Mouse (Mus musculus): ENCODE measurements around the gene Zbtb42.

The Zbtb42 gene

GRCm38 (mm10) chr12:112660576-112661326 lies 17.9 kb upstream of the Zbtb42 start:
- intact Hi-C loops (cut with DNase I), result no loop called here

DNA sequence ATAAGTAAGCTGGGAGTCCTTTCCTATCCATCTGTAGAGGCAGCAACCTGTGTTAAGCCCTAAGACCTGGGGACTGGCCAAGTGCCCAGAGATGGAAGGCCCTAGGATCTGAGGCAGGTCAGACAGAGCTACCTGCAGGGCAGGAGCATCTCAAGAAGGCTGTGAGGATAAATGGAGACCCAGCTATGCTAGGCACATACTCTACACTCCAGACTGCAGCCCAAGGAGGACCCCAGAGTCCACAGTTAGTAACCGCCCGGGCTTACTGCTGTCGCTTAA lies 17.4 kb upstream of the Zbtb42 start:
- intact Hi-C loops (cut with DNase I), result no loop called here

DNA sequence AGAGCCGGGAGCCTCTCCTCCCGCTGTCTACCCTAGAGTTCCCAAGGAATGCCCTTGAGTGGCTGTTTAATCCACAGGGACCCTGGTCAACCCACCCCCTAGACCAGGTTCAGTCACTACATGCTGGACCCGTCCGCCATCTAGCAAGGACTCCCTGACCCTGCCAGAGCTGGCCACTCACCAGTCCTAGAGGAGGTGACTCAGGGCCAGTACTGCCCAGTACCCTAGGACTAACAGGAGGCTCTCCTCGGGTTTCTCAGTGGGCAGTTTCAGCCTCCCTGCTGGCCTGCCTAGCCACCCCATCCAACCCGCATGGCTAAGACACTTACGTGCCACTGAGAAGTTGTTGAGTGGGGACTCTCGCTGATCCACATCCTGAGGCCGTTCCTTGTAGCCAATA lies 16.8 kb upstream of the Zbtb42 start:
- intact Hi-C loops (cut with DNase I), result no loop called here

GRCm38 (mm10) chr12:112663303-112663702 lies 15.3 kb upstream of the Zbtb42 start:
- intact Hi-C loops (cut with DNase I), result no loop called here

DNA sequence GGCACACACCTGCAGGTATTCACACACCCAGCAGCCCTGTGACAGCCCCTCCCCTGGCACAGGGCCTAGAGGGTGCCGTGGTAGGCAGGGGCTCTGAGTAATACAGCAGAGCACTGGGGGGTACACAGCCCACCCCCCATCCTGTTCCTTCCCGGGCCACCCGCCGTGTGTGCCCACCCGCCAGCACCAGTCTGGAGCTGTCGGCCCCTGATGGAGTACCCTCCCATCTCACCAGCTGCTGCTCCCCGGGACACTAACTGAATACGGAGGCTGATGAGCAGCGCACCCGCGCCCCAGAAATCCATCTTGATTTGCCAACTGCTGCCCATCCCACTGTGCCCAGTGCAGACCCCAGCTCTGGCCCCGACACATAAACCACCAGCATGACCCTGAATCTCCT lies 14.9 kb upstream of the Zbtb42 start:
- intact Hi-C loops (cut with DNase I), result no loop called here

- intact Hi-C loops (cut with DNase I), result no loop called here
Observed at GRCm38 (mm10) chr12:112664124-112664523, 14.5 kb upstream of the Zbtb42 start.

- intact Hi-C loops (cut with DNase I), result no loop called here
Observed at GRCm38 (mm10) chr12:112664656-112665055, 14.0 kb upstream of the Zbtb42 start.

- intact Hi-C loops (cut with DNase I), result no loop called here
Observed at GRCm38 (mm10) chr12:112665445-112665844, 13.2 kb upstream of the Zbtb42 start.

GRCm38 (mm10) chr12:112665881-112666544 lies 12.6 kb upstream of the Zbtb42 start:
- intact Hi-C loops (cut with DNase I), result no loop called here

GRCm38 (mm10) chr12:112667619-112668297 lies 10.9 kb upstream of the Zbtb42 start:
- intact Hi-C loops (cut with DNase I), result no loop called here

GRCm38 (mm10) chr12:112670718-112671393 lies 7.8 kb upstream of the Zbtb42 start:
- intact Hi-C loops (cut with DNase I), result no loop called here

GRCm38 (mm10) chr12:112671891-112672290 lies 6.7 kb upstream of the Zbtb42 start:
- intact Hi-C loops (cut with DNase I), result no loop called here

DNA sequence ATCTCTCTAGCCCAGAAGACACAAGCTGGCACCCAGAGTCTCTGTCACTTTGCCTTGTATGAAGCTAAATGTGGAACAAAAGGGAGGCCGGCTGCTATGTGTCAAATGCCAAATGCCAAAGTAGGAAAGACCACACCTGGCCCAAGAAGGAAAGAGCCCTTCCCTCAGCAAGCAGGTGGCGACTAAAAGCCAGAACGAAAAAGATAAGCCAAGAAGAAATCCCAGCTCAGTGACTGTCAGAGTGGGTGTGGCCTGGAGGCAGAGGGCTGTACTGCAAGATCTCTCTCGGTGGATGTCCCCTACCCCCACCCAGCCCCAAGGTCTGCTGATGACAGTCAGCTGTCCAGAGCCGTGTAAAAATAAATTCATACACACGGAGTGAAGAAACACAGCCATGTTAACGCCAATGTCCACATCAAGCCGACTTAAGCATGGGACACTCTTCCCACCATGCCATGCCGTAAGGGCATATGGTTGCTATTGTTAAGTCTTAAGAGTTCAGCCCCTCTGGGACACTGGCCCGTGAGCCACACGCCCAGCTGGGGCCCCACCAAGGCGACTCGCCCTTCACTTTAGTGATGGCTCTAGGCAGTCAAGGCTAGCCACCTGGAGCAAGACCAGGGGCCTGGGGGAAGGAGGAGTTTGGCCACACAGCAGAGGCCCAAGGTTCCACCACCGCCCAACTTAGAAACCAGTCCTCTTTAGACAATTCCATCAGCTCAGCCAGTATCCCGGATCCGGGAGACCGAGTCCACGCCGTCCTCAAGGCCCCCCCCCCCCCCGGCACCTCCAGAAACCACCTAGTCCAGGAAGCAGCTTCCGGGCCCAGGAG lies 5.7 kb upstream of the Zbtb42 start:
- intact Hi-C loops (cut with DNase I), result no loop called here

GRCm38 (mm10) chr12:112673576-112674091 lies 5.0 kb upstream of the Zbtb42 start:
- intact Hi-C loops (cut with DNase I), result no loop called here

DNA sequence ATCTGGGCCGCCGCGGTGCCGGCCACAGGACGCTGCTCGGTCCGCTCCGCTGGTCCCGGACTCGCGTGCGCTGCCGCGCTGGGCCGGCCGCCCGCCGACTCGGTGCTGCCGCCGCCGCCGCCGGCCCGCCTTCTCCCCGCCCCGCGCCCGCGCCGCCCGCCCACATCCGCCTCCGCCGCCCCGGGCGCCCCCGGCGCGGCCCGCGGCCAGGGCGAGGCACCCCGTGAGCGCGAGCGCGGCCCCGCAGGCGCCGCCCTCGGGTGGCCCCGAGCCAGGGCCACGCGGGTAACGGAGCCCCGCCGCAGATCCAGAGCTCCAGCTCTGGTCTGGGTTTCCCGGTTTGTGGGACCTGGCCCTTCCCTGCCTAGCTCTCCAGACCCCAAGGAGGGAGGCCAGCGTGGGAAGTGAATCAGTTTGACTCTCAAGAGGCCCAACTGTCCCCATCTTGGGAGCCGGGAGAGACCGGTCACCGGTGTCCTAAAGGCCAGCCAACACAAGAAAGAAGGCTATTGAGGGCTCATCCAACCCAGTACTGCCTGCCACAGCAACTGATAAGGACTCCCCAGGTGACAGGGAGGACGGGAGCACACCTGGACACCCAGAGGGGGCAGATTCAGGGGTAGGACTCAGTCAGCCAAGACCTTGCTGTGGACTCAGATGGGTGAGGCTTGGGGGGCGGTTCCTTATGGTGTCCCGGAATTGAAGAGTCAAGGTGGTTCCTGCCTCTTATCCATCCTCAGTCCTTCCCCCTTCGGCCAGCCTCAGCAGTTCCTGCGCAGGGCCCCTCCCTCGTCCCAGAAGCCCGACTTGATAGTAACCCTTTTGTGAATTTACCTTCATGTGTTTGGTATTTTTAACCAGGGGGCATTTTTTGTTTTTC lies 4.3 kb upstream of the Zbtb42 start, which contains the start of gene Akt1:
Akt1 (minus strand) TSS at position 753 of the 880 bp plus-strand sequence.
- intact Hi-C loops (cut with DNase I), result no loop called here

- intact Hi-C loops (cut with DNase I), result no loop called here
Observed at GRCm38 (mm10) chr12:112675245-112676035, 3.2 kb upstream of the Zbtb42 start.

DNA sequence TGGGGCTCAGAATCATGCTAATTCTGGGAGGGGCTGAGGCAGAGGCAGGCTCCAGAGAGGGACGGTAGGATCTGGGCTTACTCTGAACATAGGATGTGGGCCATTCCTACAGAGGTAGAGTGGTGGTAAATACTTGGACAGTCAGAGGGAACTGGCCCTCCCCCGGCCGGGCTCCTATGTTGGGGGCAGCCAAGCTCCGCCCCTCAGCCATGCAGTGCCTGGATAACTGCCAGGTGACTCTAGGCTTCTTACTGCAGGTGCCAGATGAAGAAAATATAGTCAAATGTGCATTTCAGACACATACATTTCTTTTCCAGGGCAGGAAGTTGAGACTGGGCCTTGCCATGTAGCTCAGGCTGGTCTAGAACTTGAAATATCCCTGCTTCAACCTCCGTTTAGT lies 1.6 kb upstream of the Zbtb42 start:
- intact Hi-C loops (cut with DNase I), result no loop called here

DNA sequence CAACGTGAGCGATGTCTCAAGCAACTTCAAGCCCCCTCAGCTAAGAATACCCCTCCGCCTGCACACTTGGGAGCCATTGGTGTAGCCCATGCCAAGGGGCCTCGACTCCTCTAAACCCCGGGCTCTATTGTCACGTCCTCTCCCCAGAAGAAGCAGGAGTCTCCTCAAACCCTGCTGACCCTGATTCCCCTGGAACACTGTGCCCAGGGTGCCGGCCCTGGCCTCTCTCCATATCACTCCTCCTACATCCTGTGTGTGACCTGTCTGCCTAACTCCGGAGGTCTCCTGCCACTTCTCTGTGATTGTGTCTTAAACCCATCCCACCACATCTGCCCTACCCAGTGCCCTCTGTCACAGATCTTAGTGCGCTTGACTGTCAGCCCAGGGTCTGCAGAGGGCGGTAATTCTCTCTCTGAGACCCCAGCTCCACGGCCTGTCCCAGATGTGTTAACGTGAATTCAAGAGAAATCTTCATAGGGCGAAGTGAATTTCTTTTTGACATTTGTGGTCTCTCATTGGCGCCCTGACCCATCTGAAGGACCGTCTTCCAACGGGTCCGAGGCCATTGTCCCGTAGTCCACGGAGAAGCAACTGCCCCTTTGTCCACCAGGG lies 579 bp upstream of the Zbtb42 start:
- intact Hi-C loops (cut with DNase I), result no loop called here
